Mouse (Mus musculus) CH12.LX (cell line): Measurements from ENCODE around the gene Tas2r143. TPM values are rescaled to one million over a fixed set of nuclear protein-coding genes. Genes with fewer than 3 reads are reported as not detected.

Experiments
- DNase-seq: peaks from one replicate; pipeline ENCODE4 v3.0.0-alpha.2; 2013; ENCODE audit errors: extremely low read depth
- H3K27ac ChIP-seq: 2 replicates; pipeline ENCODE4 v1.5.1; 2012; ENCODE audit warnings: low read depth, mild to moderate bottlenecking, control low read depth, moderate library complexity; ENCODE audit not compliant: insufficient read depth
- H3K27me3 ChIP-seq: replicated peaks from 2 replicates; pipeline ENCODE3; 2012; ENCODE audit warnings: inconsistent platforms
- H3K36me3 ChIP-seq, 2 experiments: replicated peaks in 1 of 2; 2 replicates each; pipeline versions ENCODE3 to v1.6.1; 2012; ENCODE audit warnings: inconsistent platforms in 1 of 2, low read length in 1 of 2, mild to moderate bottlenecking in 1 of 2, mixed read lengths in 1 of 2, moderate library complexity in 1 of 2; ENCODE audit not compliant: control insufficient read depth in 1 of 2, insufficient read depth in 1 of 2
- H3K4me1 ChIP-seq, 2 experiments: 2 replicates each; pipeline ENCODE4 v1.6.1; 2012; ENCODE audit warnings: inconsistent platforms in 1 of 2, moderate library complexity in 1 of 2; ENCODE audit not compliant: insufficient read depth in 2 of 2, control insufficient read depth in 1 of 2
- H3K4me2 ChIP-seq: 2 replicates; pipeline ENCODE4 v1.6.1; 2012; ENCODE audit warnings: low read depth, mild to moderate bottlenecking, control low read depth; ENCODE audit not compliant: poor library complexity, insufficient read depth, severe bottlenecking
- H3K4me3 ChIP-seq, 3 experiments: fragments of 150-350 bp in 1 of 3; sonication (generic) in 1 of 3; replicated peaks in 1 of 3; 2 replicates each; pipeline versions ENCODE3 to v1.5.1; 2011 to 2012; ENCODE audit warnings: low read depth in 2 of 3, low read length in 2 of 3, mild to moderate bottlenecking in 2 of 3, moderate library complexity in 2 of 3, control low read depth in 1 of 3, improper control_type of control experiment in 1 of 3, inconsistent platforms in 1 of 3, mixed read lengths in 1 of 3; ENCODE audit not compliant: poor library complexity in 1 of 3
- H3K79me2 ChIP-seq: replicated peaks from 2 replicates; pipeline ENCODE4 v1.6.1; 2012; ENCODE audit warnings: mild to moderate bottlenecking, moderate library complexity; ENCODE audit not compliant: control insufficient read depth, poor library complexity, insufficient read depth, severe bottlenecking; ENCODE audit errors: extremely low read depth
- H3K9ac ChIP-seq: 2 replicates; pipeline ENCODE4 v1.6.1; 2012; ENCODE audit warnings: low read depth, mild to moderate bottlenecking, control low read depth, moderate library complexity; ENCODE audit not compliant: insufficient read depth
- H3K9me3 ChIP-seq: replicated peaks from 2 replicates; pipeline ENCODE3; 2012; ENCODE audit warnings: low read length, inconsistent platforms, mixed read lengths
- BHLHE40 ChIP-seq: IDR thresholded peaks from 2 replicates; pipeline ENCODE4 v1.6.1; 2011; ENCODE audit warnings: mild to moderate bottlenecking, low read depth, low read length, improper control_type of control experiment
- CTCF ChIP-seq, 2 experiments: IDR thresholded peaks in 1 of 2; conservative IDR thresholded peaks in 1 of 2; 2 replicates each; pipeline ENCODE4 v1.5.1; 2011 to 2012; ENCODE audit warnings: low read depth in 2 of 2, low read length in 2 of 2, improper control_type of control experiment in 1 of 2, inconsistent platforms in 1 of 2, mild to moderate bottlenecking in 1 of 2, moderate library complexity in 1 of 2
- EP300 ChIP-seq: IDR thresholded peaks from 2 replicates; pipeline ENCODE4 v1.6.1; 2011; ENCODE audit warnings: low read length, improper control_type of control experiment
- GABPA ChIP-seq: IDR thresholded peaks from 2 replicates; pipeline ENCODE4 v1.6.1; 2012; ENCODE audit warnings: low read depth, low read length, improper control_type of control experiment, inconsistent platforms; ENCODE audit not compliant: insufficient replicate concordance
- IRF4 ChIP-seq: IDR thresholded peaks from 2 replicates; pipeline ENCODE4 v1.6.1; 2014; ENCODE audit warnings: low read depth, mild to moderate bottlenecking, inconsistent platforms, low read length, improper control_type of control experiment
- JUN ChIP-seq: IDR thresholded peaks from 2 replicates; pipeline ENCODE4 v1.6.1; 2011; ENCODE audit warnings: low read depth, mild to moderate bottlenecking, low read length, improper control_type of control experiment, moderate library complexity; ENCODE audit not compliant: insufficient read depth
- JUND ChIP-seq: conservative IDR thresholded peaks from 2 replicates; pipeline ENCODE4 v1.6.1; 2011; ENCODE audit warnings: low read depth, low read length, improper control_type of control experiment
- MAFK ChIP-seq: IDR thresholded peaks from 2 replicates; pipeline ENCODE4 v1.6.1; 2011; ENCODE audit warnings: low read length, improper control_type of control experiment; ENCODE audit not compliant: insufficient replicate concordance
- MEF2A ChIP-seq: IDR thresholded peaks from 2 replicates; pipeline ENCODE4 v1.6.1; 2014; ENCODE audit warnings: low read depth, mild to moderate bottlenecking, inconsistent platforms, low read length, improper control_type of control experiment, borderline replicate concordance
- MXI1 ChIP-seq: IDR thresholded peaks from 2 replicates; pipeline ENCODE4 v1.6.1; 2011; ENCODE audit warnings: mild to moderate bottlenecking, low read depth, low read length, improper control_type of control experiment
- MYC ChIP-seq: IDR thresholded peaks from 2 replicates; pipeline ENCODE4 v1.6.1; 2011; ENCODE audit warnings: low read depth, mild to moderate bottlenecking, improper control_type of control experiment, low read length
- NELFE ChIP-seq: IDR thresholded peaks from 2 replicates; pipeline ENCODE4 v1.6.1; 2011; ENCODE audit warnings: low read depth, low read length, improper control_type of control experiment
- NRF1 ChIP-seq: IDR thresholded peaks from 2 replicates; pipeline ENCODE4 v1.6.1; 2014; ENCODE audit warnings: low read depth, mild to moderate bottlenecking, inconsistent platforms, low read length, improper control_type of control experiment, moderate library complexity
- POLR2A ChIP-seq: IDR thresholded peaks from 2 replicates; pipeline ENCODE4 v1.6.1; 2011; ENCODE audit warnings: low read depth, mild to moderate bottlenecking, improper control_type of control experiment, low read length
- POLR2AphosphoS2 ChIP-seq: IDR thresholded peaks from 2 replicates; pipeline ENCODE4 v1.6.1; 2011; ENCODE audit warnings: low read depth, low read length, improper control_type of control experiment
- SIN3A ChIP-seq: IDR thresholded peaks from 2 replicates; pipeline ENCODE4 v1.6.1; 2012; ENCODE audit warnings: low read length, improper control_type of control experiment, inconsistent platforms
- SMC3 ChIP-seq: IDR thresholded peaks from 2 replicates; pipeline ENCODE4 v1.6.1; 2011; ENCODE audit warnings: low read depth, low read length, improper control_type of control experiment
- TBP ChIP-seq: conservative IDR thresholded peaks from 2 replicates; pipeline ENCODE4 v1.6.1; 2011; ENCODE audit warnings: low read depth, low read length, improper control_type of control experiment
- TCF12 ChIP-seq: IDR thresholded peaks from 2 replicates; pipeline ENCODE4 v1.6.1; 2014; ENCODE audit warnings: low read depth, mild to moderate bottlenecking, inconsistent platforms, low read length, improper control_type of control experiment
- UBTF ChIP-seq: IDR thresholded peaks from 2 replicates; pipeline ENCODE4 v1.6.1; 2012; ENCODE audit warnings: low read depth, mild to moderate bottlenecking, inconsistent platforms, low read length, improper control_type of control experiment, moderate library complexity
- USF1 ChIP-seq: IDR thresholded peaks from 2 replicates; pipeline ENCODE4 v1.6.1; 2014; ENCODE audit warnings: low read depth, mild to moderate bottlenecking, inconsistent platforms, low read length, improper control_type of control experiment
- ZC3H11A ChIP-seq: IDR thresholded peaks from 2 replicates; pipeline ENCODE4 v1.6.1; 2012; ENCODE audit warnings: low read depth, mild to moderate bottlenecking, inconsistent platforms, low read length, improper control_type of control experiment
- ZKSCAN1 ChIP-seq: IDR thresholded peaks from 2 replicates; pipeline ENCODE4 v1.6.1; 2012; ENCODE audit warnings: low read depth, inconsistent platforms, low read length, improper control_type of control experiment, borderline replicate concordance
- ZNF384 ChIP-seq: IDR thresholded peaks from 2 replicates; pipeline ENCODE4 v1.6.1; 2012; ENCODE audit warnings: low read depth, low read length, improper control_type of control experiment, inconsistent platforms
- dilution Hi-C: fragments of 300-500 bp; cut with MboI; formaldehyde crosslinking; loops from 2 replicates; pipeline ENCODE4 v1.14.3; 2020; ENCODE audit warnings: low sequenced_read_pairs; ENCODE audit not compliant: extremely low pct_unique_long_range_greater_than_20kb, extremely low pct_ligation_motif_present
- in situ Hi-C: fragments of 300-500 bp; cut with MboI; formaldehyde crosslinking; loops from 3 replicates; pipeline ENCODE4 v1.14.3; 2019; ENCODE audit warnings: low sequenced_read_pairs, low pct_ligation_motif_present, low pct_unique_long_range_greater_than_20kb, mixed read lengths
- polyA plus RNA-seq: library from polyadenylated mRNA; unstranded; fragments of >175 nt; gene quantifications from 2 replicates; pipeline ENCODE4 v1.2.1, GENCODE M21; 2012; ENCODE audit warnings: low read depth; ENCODE audit not compliant: insufficient read length
- total RNA-seq, 2 experiments: library from RNA; depleted of rRNA; stranded (reverse); fragments of 300-350 nt in 1 of 2; fragments of >200 nt in 1 of 2; gene quantifications; 2 replicates each; pipeline ENCODE4 v1.2.3; 2012 to 2014

Tas2r143 gene
- total and polyA plus RNA-seq, 3 experiments: not detected

GRCm38 (mm10) chr6:42374701-42375100 lies 25.3 kb upstream of the Tas2r143 start:
- H3K27me3 ChIP-seq: no peaks in the 10 kb centered on the region
- H3K4me3 ChIP-seq: no peak overlapping the region
- DNase-seq: no peak
- H3K4me2 ChIP-seq: no peak overlapping the region
- peaks cover 0 to 17% of the 10 kb centered on the region in 2 experiments; a peak in 2 of 4 replicates for H3K4me1 ChIP-seq
- no peaks in the 10 kb centered on the region for H3K36me3 ChIP-seq
- H3K9ac ChIP-seq: no peak overlapping the region
- dilution Hi-C loops: no loop called here
- TF ChIP-seq ZKSCAN1: no peak
- no peak for TF ChIP-seq NRF1
- no peak for TF ChIP-seq MAFK
- TF ChIP-seq GABPA: no peak
- TF ChIP-seq JUND: no peak
- TF ChIP-seq USF1: no peak
- no peak for TF ChIP-seq MYC
- TF ChIP-seq JUN: no peak
- no peak for TF ChIP-seq ZC3H11A
- no peak for TF ChIP-seq MEF2A
- no peak for TF ChIP-seq SMC3
- no peak for TF ChIP-seq NELFE
- no peak for TF ChIP-seq TCF12
- TF ChIP-seq MXI1: no peak
- TF ChIP-seq ZNF384: no peak
- TF ChIP-seq TBP: no peak
- no peak for TF ChIP-seq SIN3A
- no peak for TF ChIP-seq BHLHE40
- TF ChIP-seq POLR2AphosphoS2: no peak
- TF ChIP-seq, all 38 proteins: peak for 0
- no peak overlapping the region for H3K27ac ChIP-seq
- H3K79me2 ChIP-seq: no peaks in the 10 kb centered on the region
- in situ Hi-C loops: no loop called here
- no peaks in the 10 kb centered on the region for H3K9me3 ChIP-seq

GRCm38 (mm10) chr6:42375131-42375530 lies 24.9 kb upstream of the Tas2r143 start:
- Histone ChIP-seq H3K36me3 (no peaks in the 10 kb centered on the region), H3K4me1 (peaks cover 0 to 17% of the 10 kb centered on the region in 2 experiments; a peak in 2 of 4 replicates), H3K4me2 (no peak overlapping the region), H3K27ac (no peak overlapping the region), H3K4me3 (no peak overlapping the region), H3K9ac (no peak overlapping the region), H3K79me2 (no peaks in the 10 kb centered on the region), H3K9me3 (no peaks in the 10 kb centered on the region), H3K27me3 (no peaks in the 10 kb centered on the region)
- TF ChIP-seq MXI1 (no peak), USF1 (no peak), POLR2A (no peak), IRF4 (no peak), CTCF (conservative IDR thresholded peaks at IDR 0.05 in 1 of 2, IDR thresholded peaks at IDR 0.05 in 1 of 2; ENCODE audit: low read depth in 2 of 2, low read length in 2 of 2) (no peak), EP300 (no peak), MEF2A (no peak), MAFK (no peak), UBTF (no peak)
- DNase-seq: no peak
- dilution Hi-C loops: no loop called here
- in situ Hi-C loops: no loop called here
